Mouse (Mus musculus): ENCODE data around the gene Exoc3l4. TPM values are rescaled to one million over a fixed set of nuclear protein-coding genes. Genes with fewer than 3 reads are reported as not detected.

The Exoc3l4 gene
- polyA plus RNA-seq (2017; shearing (Covaris generic)) = not detected

DNA sequence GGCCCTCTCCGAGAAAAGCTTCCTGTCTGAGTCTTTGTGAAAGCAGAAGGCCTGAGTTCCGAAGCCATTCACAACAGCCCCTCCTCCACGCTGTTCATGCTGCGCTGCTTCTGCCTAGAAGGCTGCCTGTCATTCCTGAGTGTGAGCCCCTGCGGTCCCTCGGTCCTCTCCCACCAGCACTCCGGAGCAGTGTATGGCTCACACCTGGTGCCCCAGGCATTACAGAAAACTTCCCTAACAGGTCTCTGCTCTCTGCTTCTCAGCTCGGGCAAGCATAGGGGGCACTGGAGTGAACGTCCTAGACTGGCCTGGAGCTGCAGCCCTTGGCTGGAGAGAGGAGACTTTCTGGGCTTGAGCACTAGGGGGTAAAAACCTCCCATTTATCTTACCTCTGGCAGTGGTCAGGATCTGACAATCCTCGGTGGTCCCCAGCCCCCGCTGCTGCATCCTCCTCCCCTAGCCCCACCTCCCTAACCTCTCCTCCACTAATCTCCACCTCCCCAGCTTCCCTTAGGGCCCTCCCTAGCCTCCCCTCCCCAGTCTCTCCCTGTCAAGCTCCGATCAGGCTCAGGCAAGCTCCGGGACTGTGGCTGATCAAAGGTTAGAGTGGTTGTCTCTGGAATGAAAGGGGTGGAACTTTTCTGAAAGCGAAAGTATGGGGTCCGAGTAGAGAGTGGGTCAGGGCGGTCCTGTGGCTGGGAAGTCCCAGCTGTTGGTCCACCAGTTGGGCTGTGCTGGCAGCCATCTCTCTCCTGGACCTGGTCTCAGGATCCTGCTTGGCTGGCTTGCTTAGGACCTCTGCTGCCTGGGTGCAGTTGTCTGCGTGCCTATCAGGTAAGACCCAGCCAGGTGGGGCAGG, at the start of gene Exoc3l4:
Exoc3l4 (plus strand) TSS at position 97 of the 859 bp plus-strand sequence.

DNA sequence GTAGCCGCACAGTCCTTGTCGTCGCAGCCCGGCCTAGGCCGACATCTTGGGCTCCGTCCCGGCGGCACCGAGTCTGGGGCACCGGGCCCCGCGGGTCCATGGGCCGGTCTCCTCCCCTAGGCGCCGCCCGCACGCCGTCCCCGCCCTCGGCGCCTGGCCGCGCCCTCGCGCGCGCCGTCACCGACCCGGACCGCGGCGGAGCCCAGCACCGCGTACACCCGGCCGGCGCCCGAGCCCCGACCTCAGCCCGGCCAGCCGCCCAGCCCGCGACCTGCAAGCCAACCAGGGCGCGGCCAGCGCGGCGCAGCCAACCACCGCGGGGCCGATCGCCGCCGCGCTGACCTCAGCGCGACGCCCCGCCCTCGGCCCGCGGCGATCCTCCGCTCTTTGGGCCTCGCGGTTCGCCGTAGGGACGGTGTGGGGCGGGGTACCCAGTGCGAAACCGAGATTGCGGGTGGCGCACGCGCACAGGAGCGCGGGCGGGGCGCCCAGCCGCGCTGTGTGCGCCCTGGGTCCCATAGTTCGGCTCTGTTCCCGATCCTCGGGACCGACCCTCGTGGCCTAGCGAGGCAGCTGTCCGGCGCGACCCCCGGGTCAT, 39.3 kb upstream of the Exoc3l4 start, which contains the start of gene Cdc42bpb:
Cdc42bpb (minus strand) TSS at position 343 of the 598 bp plus-strand sequence.

GRCm38 (mm10) chr12:111406622-111407021, 10.2 kb upstream of the Exoc3l4 start, which contains the start of gene Lbhd2:
TSS of gene Lbhd2 (plus strand) at chr12:111406809.

GRCm38 (mm10) chr12:111442309-111443010, 25.6 kb downstream of the Exoc3l4 start, which contains the start of gene Tnfaip2:
TSS of gene Tnfaip2 (plus strand) at chr12:111442469.

Other genes starting within 250 kb of the Exoc3l4 start
- gene 4930595D18Rik, start 232.5 kb upstream of the Exoc3l4 start, polyA plus RNA-seq (2017; shearing (Covaris generic)) = 0.47 TPM
- 0.29 TPM for gene Amn, start 145.9 kb upstream of the Exoc3l4 start, polyA plus RNA-seq (2017; shearing (Covaris generic))
- gene Cdc42bpb, start 39.3 kb upstream of the Exoc3l4 start, polyA plus RNA-seq (2017; shearing (Covaris generic)) = 0.21 TPM
- gene Lbhd2, start 10.2 kb upstream of the Exoc3l4 start, polyA plus RNA-seq (2017; shearing (Covaris generic)) = not detected
- 1.3 TPM for gene Tnfaip2, start 25.5 kb downstream of the Exoc3l4 start, polyA plus RNA-seq (2017; shearing (Covaris generic))
- gene Gm266, start 68.8 kb downstream of the Exoc3l4 start, polyA plus RNA-seq (2017; shearing (Covaris generic)) = not detected
- 959 TPM for gene Eif5, start 121.0 kb downstream of the Exoc3l4 start, polyA plus RNA-seq (2017; shearing (Covaris generic))
- gene Mark3, start 157.5 kb downstream of the Exoc3l4 start, polyA plus RNA-seq (2017; shearing (Covaris generic)) = 94.7 TPM

All from effector memory CD4-positive, alpha-beta T cell, adult 5 months (primary cell).